Mouse (Mus musculus): ENCODE data around the gene Nfxl1.

The Nfxl1 gene

GRCm38 (mm10) chr5:72501763-72502162 is 57.7 kb downstream of the Nfxl1 start:
- no peak for DNase-seq (ENCODE audit: low spot score in 2 of 2)

GRCm38 (mm10) chr5:72498271-72498670 is 61.2 kb downstream of the Nfxl1 start:
- no peak for DNase-seq (ENCODE audit: low spot score in 2 of 2)

- DNase-seq (ENCODE audit: low spot score in 2 of 2) = no peak
These were observed 62.7 kb downstream of the Nfxl1 start for GRCm38 (mm10) chr5:72496756-72497155.

- no peak for DNase-seq (ENCODE audit: low spot score in 2 of 2)
These were observed 65.6 kb downstream of the Nfxl1 start for GRCm38 (mm10) chr5:72493906-72494305.

- no peak for DNase-seq (ENCODE audit: low spot score in 2 of 2)
These were observed 68.3 kb downstream of the Nfxl1 start for GRCm38 (mm10) chr5:72491232-72491631.

- no peak for DNase-seq (ENCODE audit: low spot score in 2 of 2)
These were observed 79.0 kb downstream of the Nfxl1 start for GRCm38 (mm10) chr5:72480456-72480855.

- no peak for DNase-seq (ENCODE audit: low spot score in 2 of 2)
These were observed 87.0 kb downstream of the Nfxl1 start for GRCm38 (mm10) chr5:72472317-72473009.

GRCm38 (mm10) chr5:72471746-72472145 is 87.7 kb downstream of the Nfxl1 start:
- DNase-seq (ENCODE audit: low spot score in 2 of 2) = no peak

- DNase-seq (ENCODE audit: low spot score in 2 of 2) = no peak
These were observed 94.6 kb downstream of the Nfxl1 start for GRCm38 (mm10) chr5:72464932-72465331.

Measured in urinary bladder, postnatal 36 days (tissue).